Mouse (Mus musculus) forebrain, embryonic 16.5 days (tissue): ENCODE measurements around the gene Zfp689. TPM values are rescaled to one million over a fixed set of nuclear protein-coding genes. Genes with fewer than 3 reads are reported as not detected.
"Not testable (repeated sequence)": the region's sequence is repeated elsewhere in the genome, so short reads cannot be mapped to it uniquely, and the experiment has no call there.

Experiments used
- ATAC-seq: fragments of 200-750 bp; cut with Nextera tagmentation; 2 replicates; pipeline ENCODE4 v1.8.0; 2017; ENCODE audit warnings: mild to moderate bottlenecking, moderate library complexity
- H3K27ac ChIP-seq: fragments of 300-500 bp; sonication (generic); 2 replicates; pipeline ENCODE4 v1.5.1; 2014; ENCODE audit warnings: low read length, control low read depth
- H3K27me3 ChIP-seq: fragments of 300-500 bp; sonication (generic); replicated peaks from 2 replicates; pipeline ENCODE4 v1.6.1; 2014; ENCODE audit warnings: low read length; ENCODE audit not compliant: control insufficient read depth, insufficient read depth
- H3K36me3 ChIP-seq: fragments of 300-500 bp; sonication (generic); 2 replicates; pipeline ENCODE4 v1.6.1; 2014; ENCODE audit not compliant: control insufficient read depth, insufficient read depth
- H3K4me1 ChIP-seq: fragments of 300-500 bp; sonication (generic); replicated peaks from 2 replicates; pipeline ENCODE4 v1.6.1; 2014; ENCODE audit warnings: low read length; ENCODE audit not compliant: control insufficient read depth, insufficient read depth
- H3K4me2 ChIP-seq: fragments of 300-500 bp; sonication (generic); 2 replicates; pipeline ENCODE4 v1.6.1; 2014; ENCODE audit warnings: mild to moderate bottlenecking, low read length, control low read depth
- H3K4me3 ChIP-seq: fragments of 300-500 bp; sonication (generic); replicated peaks from 2 replicates; pipeline ENCODE4 v1.5.1; 2014; ENCODE audit warnings: mild to moderate bottlenecking, low read length, control low read depth
- H3K9ac ChIP-seq: fragments of 300-500 bp; sonication (generic); replicated peaks from 2 replicates; pipeline ENCODE4 v1.6.1; 2014; ENCODE audit warnings: low read depth, low read length, control low read depth
- H3K9me3 ChIP-seq: fragments of 300-500 bp; sonication (generic); 2 replicates; pipeline ENCODE4 v1.6.1; 2016; ENCODE audit warnings: low read length; ENCODE audit not compliant: control insufficient read depth
- WGBS: fragments of 180-500 bp; shearing (Covaris S2); extraction: QIAGEN DNeasy Blood & Tissue Kit; methylation state at CpG from one replicate; pipeline ENCODE4 v1.1.7; 2014; 5-methylcytosine and 5-hydroxymethylcytosine counted together
- polyA plus RNA-seq: library from polyadenylated mRNA; unstranded; fragments of >200 nt; fragmentation: Nextera tagmentation; extraction: Ambion mirVana; gene quantifications from 2 replicates; pipeline ENCODE4 v1.2.1, GENCODE M21; 2015

Gene Zfp689
- polyA plus RNA-seq, 1 experiment from 2014 or later = 17.7 TPM

DNA sequence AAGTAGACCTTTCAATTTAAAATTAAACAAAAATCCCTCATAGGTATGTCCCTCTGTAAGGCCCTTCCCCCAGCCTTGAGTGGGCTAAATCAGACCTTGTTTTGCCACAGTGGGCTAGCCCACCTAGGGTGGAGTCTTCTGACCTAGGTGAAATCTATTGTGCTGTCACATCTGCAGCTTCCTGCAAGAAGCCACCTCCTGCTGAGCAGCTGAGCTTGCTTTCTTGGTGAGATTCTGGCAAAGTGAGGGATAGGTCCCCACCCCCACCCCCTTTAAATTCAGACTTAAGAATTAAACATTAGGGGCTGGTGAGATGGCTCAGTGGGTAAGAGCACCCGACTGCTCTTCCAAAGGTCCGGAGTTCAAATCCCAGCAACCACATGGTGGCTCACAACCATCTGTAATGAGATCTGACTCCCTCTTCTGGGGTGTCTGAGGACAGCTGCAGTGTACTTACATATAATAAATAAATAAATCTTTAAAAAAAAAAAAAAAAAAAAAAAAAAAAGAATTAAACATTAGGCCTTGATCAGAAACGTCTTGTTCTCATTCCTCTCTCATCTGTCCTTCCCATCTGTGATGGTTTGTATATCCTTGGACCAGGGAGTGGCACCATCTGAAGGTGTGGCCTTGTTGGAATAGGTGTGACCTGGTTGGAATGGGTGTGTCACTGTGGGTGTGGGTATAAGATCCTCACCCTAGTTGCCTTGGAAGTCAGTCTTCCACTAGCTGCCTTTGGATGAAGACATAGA lies 9.6 kb upstream of the Zfp689 start:
- H3K4me3 ChIP-seq, H3K4me2 ChIP-seq, H3K27me3 ChIP-seq, ATAC-seq, H3K9me3 ChIP-seq, H3K27ac ChIP-seq, H3K36me3 ChIP-seq, H3K4me1 ChIP-seq, H3K9ac ChIP-seq: not testable (repeated sequence)
- WGBS = 82% methylated on average over 3 of the region's 3 CpGs

DNA sequence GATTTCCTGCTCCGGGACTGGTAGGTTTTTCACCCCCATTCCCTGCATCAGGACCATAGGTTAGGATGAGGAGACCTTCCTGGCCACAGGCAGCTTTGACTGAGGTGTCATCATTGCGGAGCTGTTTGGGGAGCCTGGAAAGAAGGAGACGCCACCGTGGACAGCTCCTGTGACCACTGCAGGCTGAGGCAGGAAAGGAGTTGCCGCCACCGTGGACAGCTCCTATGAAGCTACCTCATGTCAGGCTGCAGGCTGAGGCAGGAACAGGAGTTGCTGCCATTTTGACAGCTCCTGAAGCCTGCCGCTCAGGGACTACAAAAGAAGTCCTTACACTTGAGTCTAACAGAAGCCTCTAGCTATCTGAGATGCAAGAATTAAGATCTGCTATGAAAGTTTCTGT lies 5.9 kb upstream of the Zfp689 start:
- Histone ChIP-seq H3K4me3 (no peak overlapping the region), H3K27ac (no peak overlapping the region), H3K27me3 (no peaks in the 10 kb centered on the region), H3K9ac (no peak overlapping the region), H3K36me3 (peaks cover 10% of the 10 kb centered on the region), H3K4me2 (no peak overlapping the region), H3K9me3 (no peaks in the 10 kb centered on the region), H3K4me1 (peaks cover 21% of the 10 kb centered on the region)
- ATAC-seq = no peak
- 95% methylated on average over 7 of the region's 7 CpGs for WGBS

DNA sequence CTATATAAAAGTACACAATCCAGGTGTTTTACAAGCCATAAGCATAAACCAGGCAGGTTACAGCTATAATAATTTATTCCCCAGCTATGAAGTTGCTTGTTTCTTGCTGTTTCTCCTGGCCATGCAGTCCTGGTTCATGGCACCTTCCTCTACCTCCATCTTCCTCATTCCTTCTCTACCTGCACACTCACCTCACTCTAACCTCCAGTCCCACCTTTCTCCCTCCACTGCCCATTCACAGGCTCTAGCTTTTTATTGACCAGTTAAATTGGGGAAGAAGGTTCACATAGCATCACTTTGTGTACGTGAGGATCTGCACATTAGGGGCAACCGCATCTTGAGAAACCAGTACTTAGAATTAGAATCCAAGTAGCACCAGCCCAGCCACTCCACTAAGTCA lies 4.1 kb upstream of the Zfp689 start:
- Histone ChIP-seq H3K27me3 (no peaks in the 10 kb centered on the region), H3K4me3 (no peak overlapping the region), H3K4me2 (no peak overlapping the region), H3K4me1 (peaks cover 29% of the 10 kb centered on the region), H3K36me3 (peaks cover 10% of the 10 kb centered on the region), H3K27ac (no peak overlapping the region), H3K9ac (no peak overlapping the region), H3K9me3 (no peaks in the 10 kb centered on the region)
- 91% methylated on average over 2 of the region's 2 CpGs for WGBS
- ATAC-seq = no peak

DNA sequence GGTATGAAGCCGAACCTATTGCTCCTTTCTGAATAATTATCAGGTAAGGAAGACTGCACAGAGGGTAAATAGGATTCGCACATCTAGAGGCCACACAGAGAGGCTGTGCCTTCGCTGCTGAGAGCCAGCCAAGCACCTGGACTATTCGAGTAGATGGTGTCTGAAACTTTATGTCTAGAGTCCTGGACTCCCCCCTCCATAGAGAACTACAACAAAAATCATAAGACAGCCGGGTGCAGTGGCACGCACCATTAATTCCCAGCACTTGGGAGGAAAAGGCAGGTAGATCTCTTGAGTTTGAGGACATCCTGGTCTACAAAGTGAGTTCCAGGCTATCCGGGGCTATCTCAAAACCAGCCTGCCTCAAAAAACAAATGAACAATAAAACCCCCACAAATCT lies 1.0 kb upstream of the Zfp689 start:
- Histone ChIP-seq H3K9me3 (no peaks in the 10 kb centered on the region), H3K27me3 (no peaks in the 10 kb centered on the region), H3K27ac (peak overlapping the region; percentile 57), H3K36me3 (peaks cover 5% of the 10 kb centered on the region), H3K4me1 (peaks cover 36% of the 10 kb centered on the region), H3K9ac (peak overlapping the region; percentile 52), H3K4me2 (peak overlapping the region; percentile 81), H3K4me3 (peak overlapping the region; percentile 97)
- ATAC-seq = no peak
- WGBS = 74% methylated on average over 7 of the region's 7 CpGs

DNA sequence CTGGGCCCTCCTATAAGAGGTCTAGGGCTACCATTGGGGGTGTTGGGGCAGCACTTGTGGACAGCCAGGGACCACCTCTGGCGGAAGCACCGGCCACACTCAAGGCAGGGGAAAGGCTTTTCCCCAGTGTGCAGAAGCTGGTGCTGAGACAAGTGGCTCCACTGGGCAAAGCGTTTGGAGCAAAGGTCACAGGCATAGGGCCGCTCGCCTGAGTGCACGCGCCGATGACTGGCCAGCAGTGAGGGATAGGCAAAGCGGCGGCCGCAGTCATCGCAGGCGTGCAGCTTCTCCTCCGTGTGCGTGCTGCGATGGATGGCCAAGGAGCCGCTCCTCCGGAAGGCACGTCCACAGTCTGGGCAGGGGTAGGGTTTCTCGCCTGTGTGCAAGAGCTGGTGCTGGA lies 5.0 kb downstream of the Zfp689 start:
- no peaks in the 10 kb centered on the region for H3K9me3 ChIP-seq
- H3K9ac ChIP-seq = no peak overlapping the region
- H3K27ac ChIP-seq = no peak overlapping the region
- WGBS = 94% methylated on average over 20 of the region's 20 CpGs
- no peak overlapping the region for H3K4me2 ChIP-seq
- no peak overlapping the region for H3K4me3 ChIP-seq
- ATAC-seq = no peak
- peaks cover 10% of the 10 kb centered on the region for H3K4me1 ChIP-seq
- H3K36me3 ChIP-seq = peaks cover 16% of the 10 kb centered on the region
- H3K27me3 ChIP-seq = no peaks in the 10 kb centered on the region

DNA sequence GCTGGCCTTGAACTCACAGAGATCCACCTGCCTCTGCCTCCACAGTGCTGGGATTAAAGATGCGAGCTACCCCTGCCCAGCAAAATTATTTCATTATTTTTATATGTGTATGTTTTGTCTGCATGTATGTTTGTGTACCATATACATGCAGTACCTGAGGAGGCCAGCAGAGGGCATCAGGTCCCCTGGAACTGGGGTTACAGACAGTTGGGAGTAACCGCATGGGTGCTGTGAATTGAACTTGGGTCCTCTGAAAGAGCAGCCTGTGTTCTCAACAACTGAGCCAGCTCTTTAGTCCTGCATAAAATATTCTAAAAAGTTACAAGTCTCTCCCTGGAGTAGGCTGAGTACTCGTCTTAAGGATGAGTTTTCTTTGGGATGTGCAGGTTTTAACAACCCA lies 11.2 kb downstream of the Zfp689 start:
- H3K4me2 ChIP-seq = no peak overlapping the region
- no peak for ATAC-seq
- 92% methylated on average over 3 of the region's 3 CpGs for WGBS

DNA sequence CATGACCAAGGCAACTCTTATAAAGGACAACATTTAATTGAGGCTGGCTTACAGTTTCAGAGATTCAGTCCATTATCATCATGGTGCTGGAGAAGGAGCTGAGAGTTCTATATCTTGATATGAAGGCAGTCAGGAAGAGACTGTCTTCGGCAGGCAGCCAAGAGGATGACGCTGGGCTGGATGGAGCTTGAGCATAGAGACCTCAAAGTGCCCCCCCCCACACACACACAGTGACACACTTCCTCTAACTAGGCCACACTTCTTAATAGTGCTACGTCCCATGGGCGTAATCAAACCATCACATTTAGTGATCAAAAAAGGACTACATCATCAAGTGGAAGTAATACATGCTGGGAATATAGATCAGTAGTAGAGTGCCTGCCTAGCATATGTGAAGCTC lies 13.8 kb downstream of the Zfp689 start:
- no peaks in the 10 kb centered on the region for H3K4me1 ChIP-seq
- no peaks in the 10 kb centered on the region for H3K27me3 ChIP-seq
- H3K9me3 ChIP-seq = no peaks in the 10 kb centered on the region; the same call in 1 of the 2 replicates
- H3K9ac ChIP-seq = no peak overlapping the region
- ATAC-seq = no peak
- H3K4me3 ChIP-seq = no peak overlapping the region
- no peaks in the 10 kb centered on the region for H3K36me3 ChIP-seq
- no peak overlapping the region for H3K27ac ChIP-seq
- H3K4me2 ChIP-seq = no peak overlapping the region
- 94% methylated on average over 4 of the region's 4 CpGs for WGBS

More for the DNA sequence above, 11.2 kb downstream of the Zfp689 start:
- no peaks in the 10 kb centered on the region for H3K27me3 ChIP-seq
- no peak overlapping the region for H3K27ac ChIP-seq
- no peaks in the 10 kb centered on the region for H3K4me1 ChIP-seq
- no peak overlapping the region for H3K4me3 ChIP-seq
- H3K36me3 ChIP-seq = peaks cover 5% of the 10 kb centered on the region; the same call in 1 of the 2 replicates
- no peaks in the 10 kb centered on the region; the same call in 1 of the 2 replicates for H3K9me3 ChIP-seq
- no peak overlapping the region for H3K9ac ChIP-seq

DNA sequence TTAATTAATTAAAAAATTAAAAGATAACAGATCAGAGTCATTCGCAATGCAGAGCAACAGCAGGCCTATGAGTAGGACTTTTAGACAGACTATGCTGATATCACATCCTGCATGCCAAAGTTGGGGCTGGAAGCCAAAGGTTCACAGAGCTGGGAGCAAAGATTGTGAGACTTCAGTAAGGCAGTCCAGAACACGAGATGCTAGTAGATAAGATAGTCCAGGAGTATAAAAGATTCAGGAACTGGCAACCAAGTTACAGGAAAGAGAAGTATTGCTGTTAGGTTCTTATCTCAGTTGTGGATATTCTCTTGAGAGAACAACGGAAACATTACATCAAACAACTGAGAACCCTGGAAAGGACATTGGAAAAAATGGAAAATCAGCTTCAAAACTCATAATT lies 22.6 kb downstream of the Zfp689 start:
- Histone ChIP-seq H3K9ac (no peak overlapping the region), H3K36me3 (no peaks in the 10 kb centered on the region), H3K9me3 (no peaks in the 10 kb centered on the region), H3K4me1 (peaks cover 6% of the 10 kb centered on the region), H3K27ac (no peak overlapping the region), H3K27me3 (peaks cover 9% of the 10 kb centered on the region), H3K4me2 (no peak overlapping the region), H3K4me3 (no peak overlapping the region)
- ATAC-seq = no peak
- WGBS = 71% methylated on average over 3 of the region's 3 CpGs

DNA sequence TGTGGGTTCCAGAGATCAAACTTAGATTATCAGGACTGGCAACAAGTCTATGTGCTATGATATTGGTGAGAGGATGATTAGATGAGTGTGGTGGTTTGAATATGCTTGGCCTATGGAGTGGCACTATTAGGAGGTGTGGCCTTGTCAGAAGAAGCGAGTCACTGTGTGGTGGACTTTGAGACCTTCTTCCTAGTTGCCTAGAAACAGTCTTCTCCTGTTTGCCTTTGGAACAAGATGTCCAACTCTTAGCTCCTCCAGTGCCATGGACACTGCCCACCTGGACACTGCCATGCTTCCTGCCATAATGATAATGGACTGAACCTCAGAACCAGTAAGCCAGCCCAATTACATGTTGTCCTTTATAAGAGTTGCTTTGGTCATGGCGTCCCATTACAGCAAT lies 23.0 kb downstream of the Zfp689 start:
- Histone ChIP-seq H3K9me3 (no peaks in the 10 kb centered on the region), H3K4me2 (no peak overlapping the region), H3K4me1 (peaks cover 11% of the 10 kb centered on the region), H3K9ac (no peak overlapping the region), H3K36me3 (no peaks in the 10 kb centered on the region), H3K27me3 (peaks cover 9% of the 10 kb centered on the region), H3K27ac (no peak overlapping the region), H3K4me3 (no peak overlapping the region)
- 86% methylated on average over 2 of the region's 2 CpGs for WGBS
- ATAC-seq = no peak

DNA sequence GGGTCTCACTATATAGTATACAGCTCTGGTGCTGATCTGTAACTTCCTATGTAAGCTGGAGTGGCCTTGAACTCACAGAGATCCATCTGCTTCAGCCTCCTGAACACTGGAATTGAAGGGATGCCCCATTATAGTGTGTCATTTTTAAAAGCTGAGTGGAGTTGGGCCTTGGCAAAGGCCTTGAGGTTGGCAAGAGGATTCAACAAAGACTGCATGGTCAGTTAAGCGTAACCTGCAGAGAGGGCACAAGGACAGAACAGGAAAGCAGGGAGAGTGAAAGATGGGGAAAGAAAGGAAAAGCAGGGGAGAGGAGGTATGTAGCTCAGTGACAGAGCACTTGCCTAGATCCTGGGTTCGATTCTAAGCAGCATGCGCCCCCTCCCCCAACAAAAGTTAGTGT lies 23.7 kb downstream of the Zfp689 start:
- no peak overlapping the region for H3K4me3 ChIP-seq
- peaks cover 14% of the 10 kb centered on the region for H3K4me1 ChIP-seq
- no peak overlapping the region for H3K4me2 ChIP-seq
- no peaks in the 10 kb centered on the region for H3K36me3 ChIP-seq
- ATAC-seq = no peak
- H3K27me3 ChIP-seq = peaks cover 9% of the 10 kb centered on the region
- H3K27ac ChIP-seq = no peak overlapping the region
- H3K9ac ChIP-seq = no peak overlapping the region
- H3K9me3 ChIP-seq = no peaks in the 10 kb centered on the region
- 90% methylated on average over 3 of the region's 3 CpGs for WGBS
